Mouse (Mus musculus) G1E (cell line): ENCODE results near the gene Rps27l. TPM values are rescaled to one million over a fixed set of nuclear protein-coding genes. Genes with fewer than 3 reads are reported as not detected.

Experiments used
- ATAC-seq: 2 replicates; pipeline ENCODE4 v1.8.0; 2016; ENCODE audit warnings: mild to moderate bottlenecking; ENCODE audit not compliant: insufficient number of reproducible peaks, poor library complexity, low FRiP score, severe bottlenecking; ENCODE audit errors: extremely low read depth
- DNase-seq: peaks from one replicate; pipeline ENCODE4 v3.0.0; 2012; ENCODE audit warnings: low spot score
- H3K27me3 ChIP-seq: 2 replicates; pipeline ENCODE4 v1.6.1; 2012; ENCODE audit warnings: mild to moderate bottlenecking, low read length, inconsistent platforms; ENCODE audit not compliant: insufficient read depth
- H3K36me3 ChIP-seq: replicated peaks from 2 replicates; pipeline ENCODE3; 2012; ENCODE audit warnings: mild to moderate bottlenecking, inconsistent platforms
- H3K4me1 ChIP-seq: 2 replicates; pipeline ENCODE4 v1.6.1; 2012; ENCODE audit warnings: low read depth, low read length, inconsistent platforms, mixed read lengths; ENCODE audit not compliant: insufficient read depth
- H3K4me3 ChIP-seq: 2 replicates; pipeline ENCODE4 v1.5.1; 2012; ENCODE audit warnings: low read depth, mild to moderate bottlenecking, inconsistent platforms, low read length, moderate library complexity, mixed read lengths
- H3K9me3 ChIP-seq: replicated peaks from 2 replicates; pipeline ENCODE4 v1.6.1; 2012; ENCODE audit warnings: inconsistent platforms
- CTCF ChIP-seq: IDR thresholded peaks from 2 replicates; pipeline ENCODE4 v1.5.1; 2012; ENCODE audit warnings: low read depth, low read length, inconsistent platforms, mixed read lengths
- GATA1 ChIP-seq: IDR thresholded peaks from 2 replicates; pipeline ENCODE4 v1.6.1; 2012; ENCODE audit warnings: borderline replicate concordance, low read length, inconsistent platforms, mixed read lengths
- GATA2 ChIP-seq: IDR thresholded peaks from 2 replicates; pipeline ENCODE4 v1.6.1; 2012; ENCODE audit warnings: low read depth, low read length, inconsistent platforms, borderline replicate concordance
- POLR2AphosphoS5 ChIP-seq: IDR thresholded peaks from 2 replicates; pipeline ENCODE4 v1.6.1; 2012; ENCODE audit warnings: low read depth, low read length, inconsistent platforms; ENCODE audit not compliant: insufficient replicate concordance
- TAL1 ChIP-seq: conservative IDR thresholded peaks from 2 replicates; pipeline ENCODE4 v1.6.1; 2012; ENCODE audit warnings: low read depth, low read length, inconsistent platforms, mixed read lengths
- polyA plus RNA-seq: library from polyadenylated mRNA; stranded (reverse); fragments of >175 nt; gene quantifications from 2 replicates; pipeline ENCODE4 v1.2.3, GENCODE M21; 2012
- total RNA-seq, 2 experiments: library from RNA; stranded (forward) in 1 of 2; stranded (reverse) in 1 of 2; fragments of 200-1000 nt in 1 of 2; fragments of >200 nt in 1 of 2; fragmentation: Nextera tagmentation in 1 of 2; gene quantifications; 2 replicates each; pipeline ENCODE4 v1.2.3; 2014 to 2017

The Rps27l gene
- total and polyA plus RNA-seq, 3 experiments = 208 to 363 (median 212) TPM

DNA sequence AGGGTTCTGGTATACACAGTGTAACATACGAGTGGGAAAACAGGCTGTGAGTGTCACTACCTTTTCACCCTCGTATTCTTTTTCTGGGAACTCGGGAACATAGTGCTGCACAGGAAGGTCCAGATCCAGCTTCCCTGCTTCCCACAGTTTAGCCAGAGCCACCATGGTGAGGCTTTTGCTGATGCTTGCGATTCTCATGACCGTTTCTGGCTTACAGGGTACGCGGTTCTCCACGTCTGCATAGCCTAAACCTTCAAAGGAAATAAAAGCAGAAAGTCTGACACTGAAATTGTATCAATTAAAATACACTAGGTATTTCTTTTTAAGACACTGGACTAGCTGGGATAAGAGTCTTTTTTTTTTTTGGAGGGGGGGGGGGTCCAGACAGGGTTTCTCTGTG lies 25.2 kb downstream of the Rps27l start:
- peaks cover 28% of the 10 kb centered on the region for H3K36me3 ChIP-seq
- DNase-seq = no peak
- H3K4me3 ChIP-seq = no peak overlapping the region
- no peak for TF ChIP-seq POLR2AphosphoS5
- TF ChIP-seq GATA1 = no peak
- TF ChIP-seq TAL1 = no peak
- TF ChIP-seq CTCF = no peak
- TF ChIP-seq GATA2 = no peak
- no peaks in the 10 kb centered on the region for H3K9me3 ChIP-seq
- no peak for ATAC-seq
- peaks cover 11% of the 10 kb centered on the region for H3K4me1 ChIP-seq
- H3K27me3 ChIP-seq = no peaks in the 10 kb centered on the region

- Histone ChIP-seq H3K27me3 (peaks cover 5% of the 10 kb centered on the region; the same call in 1 of the 2 replicates), H3K4me1 (peaks cover 15% of the 10 kb centered on the region), H3K36me3 (peaks cover 17% of the 10 kb centered on the region), H3K9me3 (no peaks in the 10 kb centered on the region), H3K4me3 (peak overlapping the region; percentile 93)
- peak; percentile 81 for DNase-seq
- ATAC-seq = peak; percentile 87
- TF ChIP-seq GATA1 (no peak), GATA2 (no peak), TAL1 (no peak), POLR2AphosphoS5 (no peak), CTCF (no peak)
Measured at GRCm38 (mm10) chr9:66974721-66975225, 28.9 kb downstream of the Rps27l start.

- Histone ChIP-seq H3K4me3 (peak within 1 kb of the TSS; percentile 93), H3K9me3 (no peaks in the 10 kb centered on the region), H3K36me3 (peaks cover 12% of the 10 kb centered on the region), H3K27me3 (peaks cover 5% of the 10 kb centered on the region; the same call in 1 of the 2 replicates), H3K4me1 (peaks cover 15% of the 10 kb centered on the region)
- DNase-seq (peak; percentile 95), ATAC-seq (peak; percentile 36; the same call in 1 of the 2 replicates)
- no peak for TF ChIP-seq CTCF
- no peak for TF ChIP-seq GATA1
- no peak for TF ChIP-seq TAL1
- no peak for TF ChIP-seq GATA2
- TF ChIP-seq POLR2AphosphoS5 = no peak
Measured at GRCm38 (mm10) chr9:66975239-66975645, 29.4 kb downstream of the Rps27l start, which contains the start of gene Lactb. Gene Lactb, minus strand, starts transcription at chr9:66975484.

DNA sequence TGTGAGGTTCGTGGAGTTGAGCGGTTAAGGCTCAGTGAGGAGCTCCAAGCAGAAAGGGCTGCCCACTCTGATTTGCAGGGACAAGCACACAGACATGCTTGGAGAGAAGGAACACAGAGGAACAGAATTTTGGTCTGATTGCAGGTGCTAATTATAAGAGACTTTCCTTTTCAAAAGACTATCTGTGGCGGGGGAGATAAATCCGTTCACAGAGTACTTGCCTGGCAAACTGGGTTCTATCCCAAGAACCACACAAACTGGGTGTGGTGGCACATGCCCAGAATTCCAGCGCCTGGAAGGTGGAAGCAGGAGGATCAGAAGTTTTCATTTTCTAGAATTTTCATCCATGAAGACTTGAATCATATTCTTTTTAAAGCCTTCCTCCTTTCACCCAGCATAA lies 31.2 kb downstream of the Rps27l start:
- Histone ChIP-seq H3K27me3 (peaks cover 5% of the 10 kb centered on the region; the same call in 1 of the 2 replicates), H3K4me3 (no peak overlapping the region), H3K4me1 (peaks cover 17% of the 10 kb centered on the region), H3K9me3 (no peaks in the 10 kb centered on the region), H3K36me3 (peaks cover 4% of the 10 kb centered on the region)
- TF ChIP-seq POLR2AphosphoS5 (no peak), GATA1 (no peak), TAL1 (no peak), GATA2 (no peak), CTCF (no peak)
- DNase-seq (no peak), ATAC-seq (no peak)

GRCm38 (mm10) chr9:66977982-66978381 lies 32.1 kb downstream of the Rps27l start:
- Histone ChIP-seq H3K4me3 (no peak overlapping the region), H3K36me3 (peaks cover under 1% of the 10 kb centered on the region), H3K4me1 (peaks cover 17% of the 10 kb centered on the region), H3K27me3 (peaks cover 5% of the 10 kb centered on the region; the same call in 1 of the 2 replicates), H3K9me3 (no peaks in the 10 kb centered on the region)
- ATAC-seq (no peak), DNase-seq (no peak)
- TF ChIP-seq GATA2 = no peak
- TF ChIP-seq GATA1 = no peak
- TF ChIP-seq POLR2AphosphoS5 = no peak
- no peak for TF ChIP-seq TAL1
- TF ChIP-seq CTCF = no peak

DNA sequence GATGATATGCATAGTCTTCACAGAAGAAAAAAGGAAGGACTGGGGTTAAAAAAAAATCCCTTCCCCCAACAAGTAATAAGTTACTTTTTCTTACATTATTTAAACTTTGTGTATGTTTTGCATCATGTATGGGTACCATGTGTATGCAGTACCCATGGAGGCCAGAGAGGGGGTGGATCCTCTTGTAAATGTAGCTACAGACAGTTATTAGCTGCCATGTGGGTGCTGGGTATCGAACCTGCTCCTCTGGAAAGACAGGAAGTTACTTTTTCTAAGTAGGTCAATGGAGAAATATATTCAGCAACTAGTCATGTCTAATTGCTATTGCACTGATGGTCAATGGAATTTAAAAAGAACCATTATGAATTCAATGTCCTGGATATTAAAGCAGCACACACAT lies 32.6 kb downstream of the Rps27l start:
- ATAC-seq = no peak
- H3K27me3 ChIP-seq = peaks cover 5% of the 10 kb centered on the region; the same call in 1 of the 2 replicates
- no peaks in the 10 kb centered on the region for H3K36me3 ChIP-seq
- no peak for TF ChIP-seq CTCF
- TF ChIP-seq TAL1 = no peak
- no peak for TF ChIP-seq GATA2
- TF ChIP-seq GATA1 = no peak
- TF ChIP-seq POLR2AphosphoS5 = no peak
- no peak for DNase-seq
- no peaks in the 10 kb centered on the region for H3K9me3 ChIP-seq
- peaks cover 17% of the 10 kb centered on the region for H3K4me1 ChIP-seq
- no peak overlapping the region for H3K4me3 ChIP-seq
